Mouse (Mus musculus): Measurements from ENCODE around the gene Fen1.
"Not testable (repeated sequence)": the region's sequence is repeated elsewhere in the genome, so short reads cannot be mapped to it uniquely, and the experiment has no call there.

Fen1 gene

GRCm38 (mm10) chr19:10176941-10177372, 27.0 kb downstream of the Fen1 start:
- no peak for DNase-seq

GRCm38 (mm10) chr19:10176477-10176876, 27.5 kb downstream of the Fen1 start:
- DNase-seq = no peak

- DNase-seq = no peak
Measured at GRCm38 (mm10) chr19:10174956-10175355, 29.0 kb downstream of the Fen1 start.

- DNase-seq = no peak
Measured at GRCm38 (mm10) chr19:10173844-10174539, 30.0 kb downstream of the Fen1 start.

GRCm38 (mm10) chr19:10173116-10173718, 30.8 kb downstream of the Fen1 start:
- DNase-seq = peak in 1 of 2 experiments; percentile 50

GRCm38 (mm10) chr19:10171846-10172245, 32.1 kb downstream of the Fen1 start:
- DNase-seq = no peak

- DNase-seq = no peak
Measured at GRCm38 (mm10) chr19:10171359-10171758, 32.6 kb downstream of the Fen1 start.

GRCm38 (mm10) chr19:10170466-10170865, 33.5 kb downstream of the Fen1 start:
- DNase-seq = no peak

- not testable (repeated sequence) for DNase-seq
Measured at GRCm38 (mm10) chr19:10169692-10170330, 34.2 kb downstream of the Fen1 start.

GRCm38 (mm10) chr19:10169179-10169578, 34.8 kb downstream of the Fen1 start:
- DNase-seq = no peak

GRCm38 (mm10) chr19:10168441-10168840, 35.5 kb downstream of the Fen1 start:
- no peak for DNase-seq

- no peak for DNase-seq
Measured at GRCm38 (mm10) chr19:10167951-10168350, 36.0 kb downstream of the Fen1 start.

- no peak for DNase-seq
Measured at GRCm38 (mm10) chr19:10167112-10167511, 36.9 kb downstream of the Fen1 start.

GRCm38 (mm10) chr19:10165928-10166327, 38.0 kb downstream of the Fen1 start:
- DNase-seq = not testable (repeated sequence)

- no peak for DNase-seq
Measured at GRCm38 (mm10) chr19:10163896-10164295, 40.1 kb downstream of the Fen1 start.

- DNase-seq = no peak
Measured at GRCm38 (mm10) chr19:10157725-10158124, 46.2 kb downstream of the Fen1 start.

GRCm38 (mm10) chr19:10149189-10149588, 54.8 kb downstream of the Fen1 start:
- no peak for DNase-seq
